Mouse (Mus musculus) spleen, adult 2 months (tissue): ENCODE data around the gene Krt87. TPM values are rescaled to one million over a fixed set of nuclear protein-coding genes. Genes with fewer than 3 reads are reported as not detected.

Experiments
- DNase-seq, 2 experiments: peaks; one replicate each; pipeline versions ENCODE4 v3.0.0 to v3.0.0-alpha.2; 2012 to 2021; ENCODE audit warnings: low spot score in 2 of 2, low read depth in 1 of 2
- H3K27ac ChIP-seq: fragments of 200-500 bp; 2 replicates; pipeline ENCODE4 v1.5.1; 2012; ENCODE audit warnings: low read length, inconsistent platforms; ENCODE audit not compliant: insufficient read depth
- H3K27me3 ChIP-seq: fragments of 200-500 bp; 2 replicates; pipeline ENCODE4 v1.6.1; 2012; ENCODE audit warnings: mild to moderate bottlenecking, moderate library complexity, low read length, inconsistent platforms; ENCODE audit not compliant: control insufficient read depth, insufficient read depth
- H3K36me3 ChIP-seq: fragments of 200-500 bp; 2 replicates; pipeline ENCODE4 v1.6.1; 2012; ENCODE audit warnings: mild to moderate bottlenecking, low read length, inconsistent platforms; ENCODE audit not compliant: control insufficient read depth, insufficient read depth
- H3K4me1 ChIP-seq: fragments of 200-500 bp; 2 replicates; pipeline ENCODE4 v1.6.1; 2011; ENCODE audit warnings: inconsistent platforms; ENCODE audit not compliant: control insufficient read depth, insufficient read depth, insufficient read length
- H3K4me3 ChIP-seq: fragments of 200-500 bp; 2 replicates; pipeline ENCODE4 v1.5.1; 2011; ENCODE audit warnings: mild to moderate bottlenecking, inconsistent platforms; ENCODE audit not compliant: insufficient read depth, insufficient read length; ENCODE audit errors: extremely low read depth
- CTCF ChIP-seq: fragments of 200-500 bp; IDR thresholded peaks from 2 replicates; pipeline ENCODE4 v1.5.1; 2011; ENCODE audit warnings: mild to moderate bottlenecking, inconsistent platforms; ENCODE audit not compliant: insufficient read depth, insufficient read length, insufficient replicate concordance; ENCODE audit errors: extremely low read depth
- POLR2A ChIP-seq: fragments of 200-500 bp; IDR thresholded peaks from 2 replicates; pipeline ENCODE4 v1.6.1; 2011; ENCODE audit warnings: low read depth, low read length, inconsistent platforms
- WGBS: fragments of 180-500 bp; shearing (Covaris S2); methylation state at CpG from one replicate; pipeline ENCODE4 v1.1.7; 2018; 5-methylcytosine and 5-hydroxymethylcytosine counted together
- polyA plus RNA-seq: library from polyadenylated mRNA; depleted of rRNA; stranded (reverse); fragments of >200 nt; gene quantifications from 2 replicates; pipeline ENCODE4 v1.2.3, GENCODE M21; 2012; rRNA removed

Krt87 gene
- polyA plus RNA-seq, 1 experiment, result not detected

DNA sequence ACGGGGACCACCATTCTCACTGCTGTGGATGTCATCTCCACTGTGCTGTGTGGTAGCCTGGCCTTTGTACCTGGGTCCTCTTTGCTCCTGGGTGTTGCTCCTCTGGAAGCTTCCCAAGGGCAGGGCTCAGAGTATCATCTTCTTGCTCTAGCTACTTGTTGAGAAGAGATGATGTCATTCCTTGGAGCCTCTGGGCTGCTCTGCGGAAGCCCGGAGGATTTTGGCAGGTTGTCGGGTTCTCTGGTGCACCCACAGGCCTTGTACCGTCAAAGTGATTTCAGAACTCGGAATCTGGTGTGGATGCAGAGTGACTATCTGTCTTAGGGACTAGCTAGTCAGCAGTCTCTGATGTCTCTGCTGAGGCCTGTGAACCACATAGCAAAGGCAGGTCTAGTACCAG is 53.5 kb downstream of the Krt87 start:
- Histone ChIP-seq H3K4me1 (peaks cover 5% of the 10 kb centered on the region; the same call in 1 of the 2 replicates), H3K4me3 (no peak overlapping the region), H3K36me3 (no peaks in the 10 kb centered on the region), H3K27me3 (no peaks in the 10 kb centered on the region), H3K27ac (no peak overlapping the region)
- 91% methylated on average over 6 of the region's 6 CpGs for WGBS
- TF ChIP-seq POLR2A, result no peak
- no peak for TF ChIP-seq CTCF
- DNase-seq, result no peak

DNA sequence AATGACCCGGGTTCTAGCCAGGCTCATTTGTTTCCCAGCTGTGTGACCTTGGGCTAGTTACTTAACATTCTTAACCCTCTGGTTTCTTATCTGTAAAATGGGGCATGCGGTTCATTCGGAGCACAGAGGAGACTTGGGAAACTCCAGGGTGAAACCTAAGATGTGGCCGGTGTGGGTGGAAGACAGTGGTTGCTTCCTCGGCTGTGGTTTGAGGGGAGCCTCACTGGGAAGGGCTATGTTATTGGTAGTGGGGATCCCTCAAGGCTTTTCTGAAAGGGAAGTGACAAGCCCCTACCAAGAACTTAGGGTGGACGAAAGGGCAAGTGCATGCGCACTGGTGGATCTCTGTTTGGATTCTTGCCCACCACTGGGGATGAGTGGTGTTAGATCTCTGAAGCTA is 54.0 kb downstream of the Krt87 start:
- H3K27me3 ChIP-seq, result no peaks in the 10 kb centered on the region
- H3K4me1 ChIP-seq, result peaks cover 5% of the 10 kb centered on the region; the same call in 1 of the 2 replicates
- H3K36me3 ChIP-seq, result no peaks in the 10 kb centered on the region
- TF ChIP-seq POLR2A (no peak), CTCF (no peak)
- no peak for DNase-seq
- no peak overlapping the region for H3K27ac ChIP-seq
- WGBS, result 50% methylated on average over 7 of the region's 7 CpGs
- H3K4me3 ChIP-seq, result no peak overlapping the region

DNA sequence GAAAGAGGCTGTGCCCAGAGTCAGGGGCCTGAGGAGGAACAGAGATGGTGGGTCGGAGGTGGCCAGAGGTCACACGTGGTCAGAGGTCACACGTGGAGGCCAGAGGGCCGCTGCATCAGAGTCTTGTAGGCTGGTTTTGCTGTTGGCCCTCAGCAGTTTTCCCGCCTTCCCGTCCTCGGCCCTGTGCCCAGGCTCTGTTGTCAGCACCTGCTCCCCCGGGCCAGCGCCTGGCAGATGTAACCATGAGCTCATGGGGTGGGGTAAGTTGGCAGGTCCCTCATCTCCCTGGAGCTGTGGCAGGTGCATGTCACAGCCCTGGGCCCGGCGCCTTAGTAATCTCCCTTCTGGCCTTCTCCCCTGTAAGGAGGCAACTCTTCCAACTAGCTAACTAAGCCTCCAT is 55.8 kb downstream of the Krt87 start:
- TF ChIP-seq POLR2A, result no peak
- TF ChIP-seq CTCF, result no peak
- Histone ChIP-seq H3K27me3 (no peaks in the 10 kb centered on the region), H3K4me3 (no peak overlapping the region), H3K27ac (no peak overlapping the region), H3K36me3 (no peaks in the 10 kb centered on the region), H3K4me1 (no peaks in the 10 kb centered on the region)
- WGBS, result 83% methylated on average over 11 of the region's 11 CpGs
- no peak for DNase-seq

DNA sequence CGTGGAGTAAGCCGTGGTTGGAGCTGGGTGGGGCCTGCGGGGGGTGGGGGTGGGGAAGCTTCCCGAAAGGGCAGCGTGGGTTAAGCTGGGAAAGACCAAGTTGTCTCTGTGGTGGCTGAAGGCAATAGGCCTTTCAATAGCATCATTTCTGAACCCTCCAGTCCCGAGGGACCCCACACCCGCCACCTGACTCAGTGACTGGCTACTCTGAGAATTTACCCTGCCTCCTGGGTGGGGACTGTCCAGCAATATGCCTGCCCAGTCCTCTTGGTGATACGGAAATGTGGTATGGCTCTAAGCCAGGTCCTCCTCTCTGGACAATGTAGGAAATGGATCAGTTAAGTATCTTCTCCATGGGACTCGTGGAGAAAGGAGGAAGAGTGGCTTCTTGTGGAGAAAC is 56.8 kb downstream of the Krt87 start:
- WGBS, result 61% methylated on average over 9 of the region's 9 CpGs
- Histone ChIP-seq H3K27me3 (no peaks in the 10 kb centered on the region), H3K4me3 (no peak overlapping the region), H3K27ac (no peak overlapping the region), H3K36me3 (no peaks in the 10 kb centered on the region), H3K4me1 (peaks cover 2% of the 10 kb centered on the region; the same call in 1 of the 2 replicates)
- no peak for TF ChIP-seq CTCF
- no peak for TF ChIP-seq POLR2A
- no peak for DNase-seq

Other genes with a start within 250 kb of the Krt87 start
- 5.6 and 6.5 TPM in 2 replicates for gene Grasp, start 214.6 kb downstream of the Krt87 start, polyA plus RNA-seq
- gene Nr4a1, start 184.5 kb downstream of the Krt87 start, polyA plus RNA-seq, result 50.3 and 63.8 TPM in 2 replicates
- 24.5 and 29.4 TPM in 2 replicates for gene Atg101, start 154.5 kb downstream of the Krt87 start, polyA plus RNA-seq
- gene 6030408B16Rik, start 145.6 kb downstream of the Krt87 start, polyA plus RNA-seq, result 0.12 and 0.25 TPM in 2 replicates
- gene Krt80, start 68.6 kb downstream of the Krt87 start, polyA plus RNA-seq, result 9.9 and 13.6 TPM in 2 replicates
- 0.86 and 1.7 TPM in 2 replicates for gene Krt7, start 27.8 kb downstream of the Krt87 start, polyA plus RNA-seq
- gene Krt88, start 8.9 kb upstream of the Krt87 start, polyA plus RNA-seq, result not detected in 2 replicates
- gene Krt81, start 24.9 kb upstream of the Krt87 start, polyA plus RNA-seq, result not detected in 2 replicates
- gene Krt86, start 34.7 kb upstream of the Krt87 start, polyA plus RNA-seq, result 0.14 and 0.22 TPM in 2 replicates
- 0.18 and 0.42 TPM in 2 replicates for gene Krt83, start 52.7 kb upstream of the Krt87 start, polyA plus RNA-seq
- gene Gm49425, start 78.5 kb upstream of the Krt87 start, polyA plus RNA-seq, result not detected in 2 replicates
- not detected in 2 replicates for gene Krt84, start 94.0 kb upstream of the Krt87 start, polyA plus RNA-seq
- gene Krt82, start 111.9 kb upstream of the Krt87 start, polyA plus RNA-seq, result not detected in 2 replicates
- gene Krt90, start 124.1 kb upstream of the Krt87 start, polyA plus RNA-seq, result not detected in 2 replicates
- not detected in 2 replicates for gene Krt75, start 135.1 kb upstream of the Krt87 start, polyA plus RNA-seq
- gene Gm5414, start 189.4 kb upstream of the Krt87 start, polyA plus RNA-seq, result not detected in 2 replicates
- not detected in 2 replicates for gene Gm5478, start 208.6 kb upstream of the Krt87 start, polyA plus RNA-seq
- not detected in 2 replicates for gene Krt6b, start 241.5 kb upstream of the Krt87 start, polyA plus RNA-seq